Mouse (Mus musculus) MEL (cell line): Measurements from ENCODE around the gene Tnrc6c.

Source experiments
- SMC3 ChIP-seq: IDR thresholded peaks from 2 replicates; pipeline ENCODE4 v1.6.1; 2011; ENCODE audit warnings: low read depth, low read length, improper control_type of control experiment
- ZNF384 ChIP-seq: IDR thresholded peaks from 2 replicates; pipeline ENCODE4 v1.6.1; 2012; ENCODE audit warnings: low read depth, mild to moderate bottlenecking, inconsistent platforms, low read length, improper control_type of control experiment

- TF ChIP-seq ZNF384 (no peak), SMC3 (no peak)
Observed at GRCm38 (mm10) chr11:117611068-117611467, 43.0 kb upstream of the Tnrc6c start.
